Mouse (Mus musculus) urinary bladder, adult 2 months (tissue): Measurements from ENCODE around the gene Fam120a. TPM values are rescaled to one million over a fixed set of nuclear protein-coding genes. Genes with fewer than 3 reads are reported as not detected.

Source experiments
- DNase-seq: peaks from one replicate; pipeline ENCODE4 v3.0.0; 2022; ENCODE audit warnings: low spot score
- polyA plus RNA-seq: library from polyadenylated mRNA; depleted of rRNA; stranded (reverse); fragments of >200 nt; gene quantifications from 2 replicates; pipeline ENCODE4 v1.2.3, GENCODE M21; 2012; rRNA removed

Fam120a gene
- polyA plus RNA-seq, result 80.1 and 101 TPM in 2 replicates

DNA sequence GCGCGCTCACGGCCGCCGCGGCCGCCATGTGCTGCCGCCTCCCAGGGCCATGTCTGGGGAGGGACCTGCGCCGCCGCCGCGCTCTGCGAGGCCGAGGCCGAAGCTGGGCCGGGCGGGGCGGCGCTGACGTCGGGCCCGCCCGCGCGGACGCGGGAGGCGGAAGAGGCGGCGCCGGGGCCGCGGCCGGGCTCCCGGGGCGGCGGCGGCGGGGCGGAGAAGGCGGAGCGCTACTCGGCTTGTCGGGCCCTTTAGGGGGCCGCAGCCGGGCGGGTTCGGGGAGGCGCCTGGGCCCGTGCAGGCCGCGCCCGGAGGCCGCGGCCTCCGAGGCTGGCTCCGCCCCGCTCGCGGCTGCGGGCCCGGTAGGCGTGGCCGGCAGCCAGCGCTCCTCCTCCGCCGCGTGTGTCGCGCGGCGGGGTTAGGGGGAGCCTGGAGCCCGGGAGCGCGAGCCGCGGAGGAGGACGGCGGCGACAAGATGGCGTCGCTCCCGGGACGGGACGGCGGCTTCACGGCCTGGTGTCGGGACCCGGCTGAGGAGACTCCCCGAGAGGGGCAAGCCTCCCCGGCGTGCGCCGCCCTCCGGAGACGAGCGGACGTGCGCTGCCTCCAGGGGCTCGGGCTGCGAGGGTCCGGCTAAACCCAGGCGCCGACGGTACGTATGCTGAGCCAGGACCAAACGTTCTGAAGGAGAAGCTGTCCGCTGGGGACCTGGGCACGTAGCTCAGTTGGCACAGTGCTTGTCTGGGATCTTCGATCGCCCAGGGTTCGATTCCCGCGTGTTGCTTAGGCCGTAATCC, at the start of gene Fam120a:
Gene Fam120a, minus strand, starts transcription at position 62 of the 794 bp plus-strand sequence.
- DNase-seq, result peak; percentile 87

DNA sequence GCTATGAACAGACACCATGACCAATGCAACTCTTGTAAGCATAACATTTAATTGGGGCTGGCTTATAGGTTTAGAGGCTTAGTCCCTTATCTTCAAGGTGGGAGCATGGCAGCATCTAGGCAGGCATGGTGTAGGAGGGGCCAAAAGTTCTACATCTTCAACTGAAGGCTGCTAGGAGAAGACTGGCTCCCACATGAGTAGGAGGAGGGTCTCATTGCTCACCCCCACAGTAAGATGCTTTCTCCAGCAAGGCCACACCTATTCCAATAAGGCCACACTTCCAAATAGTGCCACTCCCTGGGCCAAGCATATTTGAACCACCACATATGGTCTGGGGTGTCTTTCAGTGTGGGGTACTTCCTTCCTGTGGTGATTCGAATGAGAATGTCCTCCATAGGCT, 49.6 kb upstream of the Fam120a start:
- no peak for DNase-seq

DNA sequence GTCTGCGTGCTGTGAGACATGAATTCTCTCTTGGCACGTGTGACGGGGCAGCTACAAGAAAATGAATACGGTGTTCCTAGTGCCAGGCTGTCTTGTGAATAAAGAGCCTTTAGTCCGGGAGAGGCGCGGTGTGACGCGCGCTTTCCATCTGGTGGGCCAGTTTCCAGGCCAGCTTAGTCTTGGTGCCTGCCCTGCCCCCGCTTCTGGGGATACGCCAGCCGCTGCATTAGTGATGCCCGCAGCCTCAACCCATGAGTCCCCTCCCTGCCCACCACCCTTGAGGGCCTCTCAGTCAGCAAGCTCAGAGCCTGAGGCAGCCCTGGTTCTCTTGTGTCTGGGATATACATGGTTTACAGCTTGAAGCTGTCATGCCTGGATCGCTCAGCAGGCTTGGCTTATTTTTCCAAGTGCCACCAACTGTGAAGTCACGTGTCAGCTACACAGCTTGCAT, 48.5 kb upstream of the Fam120a start:
- peak; percentile 34 for DNase-seq

DNA sequence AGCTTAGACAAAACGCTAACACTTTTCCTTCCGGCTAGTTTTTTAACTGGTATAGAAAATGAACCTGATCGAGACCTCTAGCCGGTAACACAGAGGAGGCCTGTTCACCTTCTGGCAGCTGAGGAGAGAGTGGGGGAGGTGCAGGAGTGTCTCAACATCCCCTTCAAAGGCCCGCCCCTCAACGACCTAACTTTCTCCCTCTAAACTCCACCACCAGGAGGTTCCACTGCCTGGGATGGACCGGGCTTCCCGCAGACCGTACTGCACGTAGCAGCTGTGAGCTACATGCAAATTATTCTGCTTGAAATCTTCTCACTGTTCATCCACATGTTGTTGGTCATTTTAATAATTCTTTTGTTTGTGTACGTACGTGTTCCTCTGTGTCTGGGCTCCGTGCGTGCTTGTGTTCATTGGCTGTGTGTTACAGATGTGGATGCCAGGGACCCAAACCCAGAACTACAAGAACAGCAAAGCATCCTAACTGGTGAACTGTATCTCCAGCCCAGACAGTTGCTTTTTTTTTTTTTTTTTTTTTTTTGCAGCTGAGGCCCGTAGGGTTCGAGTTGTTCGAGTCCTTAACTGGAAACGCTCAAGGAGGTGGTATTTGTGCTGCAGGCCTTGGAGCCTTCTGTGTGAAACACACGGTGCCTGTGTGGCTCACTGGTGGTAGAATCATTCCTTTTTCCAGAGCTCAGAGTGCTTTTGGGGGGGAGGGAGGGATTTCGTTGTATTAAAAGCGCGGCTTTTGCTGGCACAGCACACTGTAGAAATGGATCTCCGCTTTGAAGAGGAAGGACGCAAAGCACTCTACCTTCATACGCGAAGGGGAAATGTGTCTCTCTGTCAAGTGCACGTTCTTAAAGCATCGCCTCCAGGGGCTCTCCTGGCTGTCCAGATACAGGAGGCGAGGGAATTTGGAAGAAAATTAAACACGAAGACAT, 47.8 kb upstream of the Fam120a start:
- no peak for DNase-seq

DNA sequence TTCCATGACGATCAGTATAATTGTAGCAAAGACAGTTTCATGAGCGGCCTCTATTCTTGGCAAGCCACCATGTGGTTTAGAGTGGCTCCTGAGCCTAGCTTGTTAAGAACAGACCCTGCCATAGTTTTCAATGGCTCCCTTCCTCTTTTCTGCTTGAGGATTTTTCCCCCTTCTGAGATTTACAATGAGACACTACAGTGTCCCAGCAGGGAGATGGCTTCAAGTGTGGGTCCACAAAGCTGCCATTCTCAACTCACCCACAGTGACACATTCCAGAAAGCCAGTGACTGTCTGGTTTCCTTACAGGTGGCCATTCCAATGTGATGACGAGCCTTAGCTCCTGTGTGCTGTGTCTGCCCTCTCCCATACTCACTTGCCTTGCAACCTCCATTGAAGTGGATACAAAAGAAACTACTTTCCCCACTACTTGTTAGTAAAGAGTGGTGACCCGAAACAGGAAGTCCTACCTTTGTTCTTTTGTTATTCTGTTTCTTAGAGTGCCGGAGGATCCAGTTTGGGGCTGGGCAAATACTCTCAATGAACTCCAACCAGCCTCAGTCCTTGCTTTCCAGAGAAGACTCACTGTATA, 45.5 kb upstream of the Fam120a start:
- no peak for DNase-seq

DNA sequence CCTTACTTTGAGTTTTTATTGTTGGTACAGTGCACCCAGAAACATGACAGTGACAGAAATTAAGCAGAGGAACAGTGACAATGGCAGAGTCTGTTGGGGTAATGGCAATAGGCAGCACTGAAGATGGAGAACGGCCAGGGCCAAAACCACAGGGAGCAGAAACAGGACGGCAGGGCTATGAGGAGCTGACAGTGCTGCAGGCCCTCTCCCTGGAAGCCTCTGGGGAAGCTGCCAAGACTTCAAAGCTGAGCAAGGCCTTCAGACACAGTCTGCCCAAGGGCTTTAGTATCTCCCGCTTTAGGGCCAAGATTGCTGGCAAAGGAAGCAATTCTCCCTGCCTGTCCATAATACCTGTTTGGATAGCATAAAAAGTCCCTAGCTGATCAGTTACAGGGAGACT, 33.9 kb upstream of the Fam120a start:
- DNase-seq, result no peak

DNA sequence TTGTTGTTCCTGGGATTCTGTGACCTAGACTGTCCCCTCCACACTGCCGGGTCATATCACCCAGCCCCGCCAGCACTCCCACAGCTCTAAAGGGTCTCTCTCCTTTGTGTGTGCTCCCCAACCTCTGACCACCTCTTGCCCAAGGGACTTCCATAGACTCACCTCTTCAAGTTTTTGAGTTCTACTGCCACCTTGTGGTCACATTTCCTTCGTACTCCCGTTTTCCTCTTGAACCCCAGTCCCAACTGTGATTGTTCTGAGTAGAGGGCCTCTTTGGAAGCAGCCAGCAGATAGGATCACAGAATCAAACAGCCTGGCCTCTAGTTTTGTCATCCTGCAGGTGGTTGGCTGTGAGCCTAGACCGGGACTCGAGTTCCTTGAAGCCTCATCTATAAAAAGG, 30.8 kb upstream of the Fam120a start:
- no peak for DNase-seq

DNA sequence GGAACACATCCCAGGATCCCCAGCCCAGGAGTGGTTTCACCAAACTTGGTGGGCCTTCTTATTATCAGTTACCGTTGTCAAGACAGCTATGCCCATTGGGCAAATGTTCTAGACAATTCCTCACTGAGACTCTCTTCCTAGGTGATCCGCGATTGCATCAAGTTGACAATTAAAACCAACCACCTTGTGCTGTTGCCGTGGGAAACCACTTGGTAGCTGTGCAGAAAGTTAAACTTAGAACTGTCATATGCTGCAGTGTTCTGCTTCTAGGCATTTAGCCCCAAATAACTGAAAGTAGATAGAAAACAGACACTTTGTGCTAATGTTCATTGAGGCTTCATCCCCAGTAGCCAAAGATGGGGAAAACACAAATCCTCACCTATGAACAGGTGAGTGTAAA, 28.9 kb upstream of the Fam120a start:
- no peak for DNase-seq

DNA sequence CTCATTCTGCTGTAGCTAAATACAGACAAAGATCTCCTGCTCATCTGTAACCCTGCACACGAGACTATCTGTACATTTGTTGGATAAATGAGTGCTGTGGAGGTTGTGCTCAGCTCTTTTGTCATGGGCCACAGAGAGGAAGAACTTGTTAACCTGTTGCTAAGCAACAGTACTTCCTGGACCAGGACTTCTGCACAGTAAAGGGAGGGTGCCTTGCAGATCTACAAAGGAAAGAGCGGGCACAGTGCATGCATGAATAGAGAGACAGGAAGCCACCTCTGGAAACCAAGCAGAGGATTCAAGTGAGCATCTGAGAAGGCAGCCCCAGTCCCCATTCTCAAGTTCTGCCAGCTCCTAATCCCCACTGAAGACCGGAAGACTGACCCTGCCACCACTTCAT, 27.1 kb upstream of the Fam120a start:
- no peak for DNase-seq

DNA sequence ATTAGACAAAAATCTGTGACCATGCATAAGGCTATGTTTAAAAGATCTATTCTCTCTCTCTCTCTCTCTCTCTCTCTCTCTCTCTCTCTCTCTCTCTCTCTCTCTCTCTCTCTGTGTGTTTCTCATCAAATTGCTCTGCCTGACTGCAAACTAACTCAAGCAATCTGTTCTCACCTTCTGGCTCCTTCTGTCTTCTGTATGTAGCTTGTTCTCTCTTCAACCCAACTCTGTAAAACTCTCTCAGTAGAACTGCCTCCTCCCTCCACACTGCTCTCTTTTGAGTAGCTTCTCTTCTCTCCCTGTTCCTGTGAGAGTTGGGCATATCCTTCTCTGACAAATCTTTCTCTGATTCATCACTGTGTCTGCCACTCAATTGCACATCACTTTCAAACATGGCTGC, 25.1 kb upstream of the Fam120a start:
- no peak for DNase-seq

DNA sequence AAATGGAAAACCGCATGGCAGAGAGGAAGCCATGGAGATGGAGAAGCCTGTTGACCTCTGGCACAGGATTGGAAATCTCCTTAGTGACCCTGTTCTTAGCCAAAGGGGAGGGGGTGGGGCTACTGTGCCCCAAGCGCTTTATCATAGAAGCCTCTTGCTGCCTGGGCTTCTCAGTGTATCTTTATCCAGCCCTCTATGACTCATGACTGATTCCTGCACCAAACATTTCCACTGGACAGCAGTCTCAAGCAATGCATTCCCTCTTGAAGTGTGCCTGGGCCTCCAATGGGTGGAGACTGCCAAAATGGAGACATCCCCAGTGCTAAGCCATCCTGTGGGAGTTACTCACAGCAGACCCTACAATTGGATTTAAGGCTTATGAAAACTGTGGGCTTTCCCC, 22.3 kb upstream of the Fam120a start:
- DNase-seq, result no peak

DNA sequence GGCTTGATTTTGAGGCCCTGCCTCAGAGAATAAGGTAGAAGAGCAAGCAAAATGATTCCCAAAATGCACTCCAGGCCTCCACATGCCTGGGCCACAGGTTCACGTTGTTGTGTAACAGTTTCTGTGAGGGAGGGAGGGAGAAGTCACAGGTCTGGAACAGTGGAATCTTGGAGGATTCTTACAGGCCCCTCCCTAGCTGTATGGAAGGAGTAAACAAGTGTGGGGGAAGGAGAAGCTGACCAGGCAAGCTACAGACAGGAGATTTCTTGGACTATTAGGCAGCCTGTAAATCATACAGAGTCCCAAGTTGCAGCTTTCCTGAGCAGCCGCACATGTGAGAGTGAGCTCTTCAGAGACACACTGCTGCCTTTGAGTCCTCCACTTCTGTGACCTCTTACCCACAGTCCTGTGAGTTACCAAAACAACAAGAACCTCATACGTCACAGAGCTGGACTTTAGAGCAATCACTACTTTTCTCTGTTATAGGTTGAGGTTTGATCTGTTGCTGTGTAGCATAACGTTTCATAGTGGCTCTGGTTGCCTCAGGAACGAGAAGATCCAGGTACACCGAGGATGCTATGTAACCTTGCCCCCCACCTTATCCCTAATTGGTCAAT, 14.8 kb upstream of the Fam120a start:
- DNase-seq, result no peak

DNA sequence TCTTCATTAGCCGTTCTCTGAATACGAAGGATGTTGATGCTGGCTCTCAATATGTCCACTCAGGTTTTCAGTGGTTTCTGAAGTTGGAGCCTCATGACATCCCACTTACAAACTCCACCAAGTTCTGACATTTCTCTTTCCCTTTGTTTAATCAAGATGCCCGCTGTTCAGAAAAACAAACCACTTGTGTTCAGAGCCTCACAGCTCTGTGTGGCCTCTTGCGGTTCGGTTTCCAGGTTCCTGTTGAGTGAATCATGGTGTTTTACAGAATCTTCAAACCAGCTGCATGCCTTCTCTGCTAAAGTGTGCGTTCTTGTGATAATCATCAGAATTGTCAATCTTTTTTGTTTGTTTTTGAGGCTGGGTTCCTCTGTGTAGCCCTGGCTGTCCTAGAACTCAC, 11.3 kb upstream of the Fam120a start:
- no peak for DNase-seq

DNA sequence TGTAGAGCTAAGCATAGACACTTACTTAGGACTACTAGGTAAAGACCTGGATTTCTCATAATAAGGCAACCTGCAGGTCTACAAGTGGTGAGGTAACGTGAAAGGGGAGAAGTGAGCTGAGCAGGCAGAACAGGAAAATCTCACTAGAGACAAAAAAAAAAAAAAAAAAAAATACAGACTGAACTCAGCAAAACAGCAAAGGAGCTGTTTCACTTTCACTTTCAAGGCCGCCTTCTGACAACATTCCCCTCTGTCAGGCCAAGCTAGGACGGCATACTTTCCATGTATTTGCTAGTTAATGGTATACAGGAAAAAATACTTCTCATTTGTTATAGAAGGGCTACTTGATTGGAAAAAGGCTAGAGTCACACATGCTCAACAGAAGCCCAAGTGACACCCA, 10.0 kb upstream of the Fam120a start:
- no peak for DNase-seq

DNA sequence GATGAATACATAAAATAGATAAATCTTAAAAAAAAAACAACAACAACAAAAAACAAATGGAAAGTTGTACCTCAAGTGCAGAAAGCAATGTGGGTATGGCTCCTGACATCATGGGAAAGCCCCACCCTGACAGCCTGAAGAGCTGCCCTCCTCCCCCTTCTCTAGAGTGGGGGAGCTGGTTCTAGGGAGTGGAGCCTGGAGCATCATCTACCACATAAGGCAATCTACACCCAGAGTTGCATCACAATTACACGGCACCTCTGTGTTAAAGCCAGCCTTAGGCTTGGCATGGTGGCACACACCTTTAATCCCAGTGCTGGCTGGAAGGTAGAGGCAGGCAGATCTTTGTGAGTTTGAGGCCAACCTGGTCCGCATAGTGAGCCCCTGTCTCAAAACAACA, 6.9 kb upstream of the Fam120a start:
- DNase-seq, result no peak

DNA sequence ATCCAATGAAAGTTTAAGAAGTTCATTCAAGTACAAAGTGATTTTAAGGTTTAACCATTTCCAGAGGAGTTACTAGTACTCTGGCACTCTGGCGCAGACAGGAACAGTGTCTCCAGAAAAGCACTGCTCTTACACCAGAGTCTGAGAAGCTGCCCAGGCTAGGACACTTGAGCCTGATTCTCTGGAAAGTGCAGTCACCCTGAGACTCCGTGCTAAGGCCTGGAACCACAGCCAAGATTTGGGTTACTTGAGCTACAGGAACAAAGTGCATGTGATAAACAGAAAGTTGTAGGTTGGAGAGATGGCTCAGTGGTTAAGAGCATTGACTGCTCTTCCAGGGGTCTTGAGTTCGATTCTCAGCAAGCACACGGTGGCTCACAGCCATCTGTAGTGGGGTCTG, 6.4 kb upstream of the Fam120a start:
- DNase-seq, result no peak

DNA sequence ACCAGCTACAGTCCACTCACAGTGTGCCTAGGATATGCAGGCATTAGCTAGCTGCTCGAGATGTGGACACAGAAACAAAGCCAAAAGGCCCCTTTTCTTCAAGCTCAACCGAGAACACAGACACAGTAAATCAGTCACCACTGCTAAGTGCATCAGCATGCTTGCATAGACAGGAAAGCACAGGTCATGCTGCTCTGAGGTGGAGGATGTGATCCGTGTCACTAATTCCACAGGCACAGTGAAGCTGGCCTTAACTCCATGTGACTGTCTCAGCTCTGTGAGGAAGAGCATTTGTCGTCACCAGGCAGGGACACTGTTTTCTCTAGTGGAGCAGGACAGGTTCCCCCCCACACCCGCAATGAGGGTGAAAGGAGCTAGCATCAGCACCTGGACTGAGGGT, 5.4 kb upstream of the Fam120a start:
- no peak for DNase-seq

DNA sequence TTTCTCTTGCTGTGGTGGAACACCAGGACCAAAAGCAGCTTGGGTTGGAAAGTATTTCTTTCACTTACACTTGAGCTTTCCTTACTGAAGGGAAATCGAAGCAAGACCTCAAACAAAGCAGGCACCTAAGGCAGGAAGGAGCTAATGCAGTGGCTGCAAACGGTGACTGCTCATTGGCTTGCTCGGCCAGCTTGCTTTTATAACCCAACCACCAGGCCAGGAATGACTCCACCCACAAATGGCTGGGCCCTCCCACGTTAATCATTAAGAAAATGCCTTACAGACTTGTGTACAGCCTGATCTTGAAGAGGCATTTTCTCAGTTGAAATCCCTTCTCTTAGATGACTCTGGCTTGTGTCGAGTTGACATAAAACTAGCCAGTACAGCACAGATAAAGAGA, 3.2 kb upstream of the Fam120a start:
- DNase-seq, result no peak

DNA sequence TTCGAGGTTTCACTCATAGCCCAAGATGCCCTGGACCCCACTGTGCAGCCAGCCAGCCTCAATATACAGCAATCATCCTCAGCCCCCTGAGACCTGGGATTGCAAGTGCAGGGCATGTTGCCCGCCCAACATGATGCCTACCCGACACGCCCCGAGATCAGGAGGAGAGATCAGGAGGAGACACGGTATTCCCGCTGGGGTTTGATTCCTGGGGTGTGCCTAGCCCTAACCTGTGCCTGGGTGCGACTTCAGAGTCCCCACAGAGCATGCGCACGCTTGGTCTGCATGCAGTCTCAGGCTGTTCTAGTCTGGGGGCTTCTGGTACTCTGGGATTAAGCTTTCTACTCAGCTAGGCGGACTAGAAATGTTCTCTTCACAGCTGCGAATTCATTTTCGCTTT, 2.7 kb upstream of the Fam120a start:
- DNase-seq, result no peak

DNA sequence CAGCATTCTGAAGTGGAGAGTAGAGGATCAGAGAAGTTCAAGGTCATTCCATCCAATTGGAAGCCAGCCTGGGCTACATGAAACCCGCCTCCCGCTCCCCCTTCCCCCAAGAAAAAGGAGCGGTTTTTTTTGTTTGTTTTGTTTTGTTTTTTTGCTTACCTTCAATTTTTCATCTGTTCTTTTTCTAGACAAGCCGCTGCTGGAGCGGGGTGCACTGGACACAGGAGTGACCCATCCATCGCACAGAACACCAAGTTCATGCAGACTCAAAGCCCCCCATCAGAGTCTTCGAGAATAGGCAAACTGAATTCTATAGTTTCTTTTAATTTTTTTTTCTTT, 902 bp upstream of the Fam120a start:
- no peak for DNase-seq

DNA sequence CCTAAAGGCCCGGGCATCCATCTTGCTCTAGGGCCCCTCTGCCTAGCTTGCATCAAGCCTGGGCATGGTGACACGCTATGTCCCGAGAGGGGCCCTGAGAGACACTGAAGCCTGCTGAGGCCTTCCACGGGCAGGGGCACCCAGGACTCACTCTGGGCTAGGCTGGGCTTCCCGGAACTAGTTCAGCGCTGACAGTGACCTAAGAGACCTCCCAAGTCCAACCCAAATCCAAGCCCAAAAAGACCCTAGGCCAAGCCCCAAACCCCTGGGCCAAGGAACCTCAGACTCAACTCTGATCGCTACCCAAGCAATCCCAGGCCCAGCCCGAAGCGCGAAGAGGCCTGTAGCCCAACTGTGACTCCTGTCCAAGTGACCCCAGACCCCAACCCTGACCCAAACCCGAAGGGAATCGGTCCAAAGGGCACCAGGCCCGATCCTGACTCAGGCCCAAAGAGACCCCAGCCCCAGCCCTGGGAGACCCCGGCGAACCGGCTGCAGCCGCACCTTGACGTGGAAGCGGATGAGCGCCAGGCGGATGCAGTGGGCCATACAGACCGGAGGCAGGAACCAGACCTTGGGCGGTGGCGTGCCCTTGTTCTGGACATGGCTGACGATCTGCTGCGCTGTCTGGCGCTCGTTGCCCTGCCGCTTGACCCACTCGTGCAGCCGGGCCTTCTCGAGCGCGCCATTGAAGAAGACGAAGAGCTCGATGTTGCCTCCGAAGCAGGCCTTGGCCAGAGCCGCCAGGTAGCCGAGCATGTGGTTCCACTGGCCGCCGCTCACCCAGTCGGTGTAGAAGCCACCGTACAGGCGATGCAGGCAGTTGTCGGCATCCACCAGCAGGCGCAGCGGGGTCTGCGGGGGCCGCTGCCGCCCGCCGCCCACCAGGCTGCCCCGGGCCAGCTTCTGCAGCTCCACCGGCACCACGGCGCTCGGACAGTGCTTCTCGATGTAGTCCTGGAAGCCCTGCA, 681 bp downstream of the Fam120a start:
- peak; percentile 61 for DNase-seq
